Mouse (Mus musculus): ENCODE data around the gene Bag5. TPM values are rescaled to one million over a fixed set of nuclear protein-coding genes. Genes with fewer than 3 reads are reported as not detected.

Bag5 gene
- polyA plus RNA-seq (2012; rRNA removed): 52.7 and 54.4 TPM in 2 replicates

- Histone ChIP-seq H3K27me3 (ENCODE audit: control insufficient read depth, insufficient read depth, low read length) (no peaks in the 10 kb centered on the region), H3K4me1 (ENCODE audit: control insufficient read depth, insufficient read depth, low read length) (peaks cover 14% of the 10 kb centered on the region), H3K4me3 (replicated peaks; ENCODE audit: insufficient read depth, low read depth, low read length) (peak within 1 kb of the TSS; percentile 80), H3K27ac (ENCODE audit: insufficient read depth, low read length) (peak within 1 kb of the TSS; percentile 67)
- peak; percentile 93 for DNase-seq
- TF ChIP-seq CTCF (IDR thresholded peaks at IDR 0.05; ENCODE audit: borderline replicate concordance, insufficient read depth, low read depth, low read length) (no peak; the same call in 1 of the 2 replicates), POLR2A (IDR thresholded peaks at IDR 0.05; ENCODE audit: borderline replicate concordance, insufficient read depth, low read length) (peak; percentile 55; the same call in 1 of the 2 replicates)
- WGBS: under 1% methylated on average over 85 of the region's 86 CpGs
Observed at GRCm38 (mm10) chr12:111713004-111713651, at the start of gene Bag5, which contains the start of gene Apopt1. Gene Bag5, minus strand, starts transcription at chr12:111713257. Gene Apopt1, plus strand, starts transcription at chr12:111713261.

- DNase-seq: no peak
- TF ChIP-seq CTCF (IDR thresholded peaks at IDR 0.05; ENCODE audit: borderline replicate concordance, insufficient read depth, low read depth, low read length): no peak
- TF ChIP-seq POLR2A (IDR thresholded peaks at IDR 0.05; ENCODE audit: borderline replicate concordance, insufficient read depth, low read length): no peak
- Histone ChIP-seq H3K4me3 (replicated peaks; ENCODE audit: insufficient read depth, low read depth, low read length) (peak overlapping the region; percentile 84), H3K27ac (ENCODE audit: insufficient read depth, low read length) (no peak overlapping the region), H3K27me3 (ENCODE audit: control insufficient read depth, insufficient read depth, low read length) (no peaks in the 10 kb centered on the region), H3K4me1 (ENCODE audit: control insufficient read depth, insufficient read depth, low read length) (peaks cover 43% of the 10 kb centered on the region)
- WGBS: 42% methylated on average over 7 of the region's 7 CpGs
Observed at GRCm38 (mm10) chr12:111760306-111760908, 47.4 kb upstream of the Bag5 start.

- DNase-seq: peak; percentile 82 to 86
- Histone ChIP-seq H3K4me3 (replicated peaks; ENCODE audit: insufficient read depth, low read depth, low read length) (peak overlapping the region; percentile 84), H3K27ac (ENCODE audit: insufficient read depth, low read length) (peak overlapping the region; percentile 91), H3K4me1 (ENCODE audit: control insufficient read depth, insufficient read depth, low read length) (peaks cover 37% of the 10 kb centered on the region), H3K27me3 (ENCODE audit: control insufficient read depth, insufficient read depth, low read length) (no peaks in the 10 kb centered on the region)
- no peak for TF ChIP-seq CTCF (IDR thresholded peaks at IDR 0.05; ENCODE audit: borderline replicate concordance, insufficient read depth, low read depth, low read length)
- peak; percentile 25; the same call in 1 of the 2 replicates for TF ChIP-seq POLR2A (IDR thresholded peaks at IDR 0.05; ENCODE audit: borderline replicate concordance, insufficient read depth, low read length)
- under 1% methylated on average over 35 of the region's 35 CpGs for WGBS
Observed at GRCm38 (mm10) chr12:111759176-111760061, 46.4 kb upstream of the Bag5 start.

GRCm38 (mm10) chr12:111758381-111759175 lies 45.5 kb upstream of the Bag5 start, which contains the start of gene Klc1:
Gene Klc1, plus strand, starts transcription at chr12:111758849.
- no peak for TF ChIP-seq CTCF (IDR thresholded peaks at IDR 0.05; ENCODE audit: borderline replicate concordance, insufficient read depth, low read depth, low read length)
- TF ChIP-seq POLR2A (IDR thresholded peaks at IDR 0.05; ENCODE audit: borderline replicate concordance, insufficient read depth, low read length): peak; percentile 85
- peak within 1 kb of the TSS; percentile 84 for H3K4me3 ChIP-seq (replicated peaks; ENCODE audit: insufficient read depth, low read depth, low read length)
- H3K27ac ChIP-seq (ENCODE audit: insufficient read depth, low read length): peak within 1 kb of the TSS; percentile 91
- H3K4me1 ChIP-seq (ENCODE audit: control insufficient read depth, insufficient read depth, low read length): peaks cover 32% of the 10 kb centered on the region
- DNase-seq: peak; percentile 84 to 92
- WGBS: 1% methylated on average over 83 of the region's 85 CpGs
- H3K27me3 ChIP-seq (ENCODE audit: control insufficient read depth, insufficient read depth, low read length): no peaks in the 10 kb centered on the region

- no peak for TF ChIP-seq POLR2A (IDR thresholded peaks at IDR 0.05; ENCODE audit: borderline replicate concordance, insufficient read depth, low read length)
- TF ChIP-seq CTCF (IDR thresholded peaks at IDR 0.05; ENCODE audit: borderline replicate concordance, insufficient read depth, low read depth, low read length): no peak
- peak in 1 of 2 experiments; percentile 58 for DNase-seq
- 19% methylated on average over 10 of the region's 10 CpGs for WGBS
- peak overlapping the region; percentile 91 for H3K27ac ChIP-seq (ENCODE audit: insufficient read depth, low read length)
- H3K4me3 ChIP-seq (replicated peaks; ENCODE audit: insufficient read depth, low read depth, low read length): peak overlapping the region; percentile 84
- H3K27me3 ChIP-seq (ENCODE audit: control insufficient read depth, insufficient read depth, low read length): no peaks in the 10 kb centered on the region
- H3K4me1 ChIP-seq (ENCODE audit: control insufficient read depth, insufficient read depth, low read length): peaks cover 24% of the 10 kb centered on the region
Observed at GRCm38 (mm10) chr12:111757561-111758325, 44.7 kb upstream of the Bag5 start.

- no peak for TF ChIP-seq CTCF (IDR thresholded peaks at IDR 0.05; ENCODE audit: borderline replicate concordance, insufficient read depth, low read depth, low read length)
- no peak for TF ChIP-seq POLR2A (IDR thresholded peaks at IDR 0.05; ENCODE audit: borderline replicate concordance, insufficient read depth, low read length)
- Histone ChIP-seq H3K27me3 (ENCODE audit: control insufficient read depth, insufficient read depth, low read length) (no peaks in the 10 kb centered on the region), H3K27ac (ENCODE audit: insufficient read depth, low read length) (no peak overlapping the region), H3K4me1 (ENCODE audit: control insufficient read depth, insufficient read depth, low read length) (peaks cover 14% of the 10 kb centered on the region; the same call in 1 of the 2 replicates), H3K4me3 (replicated peaks; ENCODE audit: insufficient read depth, low read depth, low read length) (no peak overlapping the region)
- no peak for DNase-seq
- WGBS: 78% methylated on average over 5 of the region's 5 CpGs
Observed at GRCm38 (mm10) chr12:111756698-111757082, 43.6 kb upstream of the Bag5 start.
